Mouse (Mus musculus): ENCODE measurements around the gene Ptrh1. TPM values are rescaled to one million over a fixed set of nuclear protein-coding genes. Genes with fewer than 3 reads are reported as not detected.

Gene Ptrh1
- total and polyA plus RNA-seq, 3 experiments, result 1.4 to 9.2 (median 4.6) TPM

- Histone ChIP-seq H3K9ac (ENCODE audit: insufficient read depth, low read depth) (no peak overlapping the region), H3K4me1 (ENCODE audit: control insufficient read depth in 1 of 2, insufficient read depth in 2 of 2) (no peaks in the 10 kb centered on the region), H3K4me2 (ENCODE audit: insufficient read depth, low read depth, poor library complexity, severe bottlenecking) (no peak overlapping the region), H3K27ac (ENCODE audit: insufficient read depth, low read depth) (no peak overlapping the region), H3K36me3 (replicated peaks in 1 of 2; ENCODE audit: control insufficient read depth in 1 of 2, insufficient read depth in 1 of 2, low read length in 1 of 2) (peaks cover 0 to 70% of the 10 kb centered on the region in 2 experiments), H3K9me3 (replicated peaks; ENCODE audit: low read length) (no peaks in the 10 kb centered on the region), H3K4me3 (replicated peaks in 1 of 3; ENCODE audit: low read depth in 2 of 3, low read length in 2 of 3, poor library complexity in 1 of 3) (no peak overlapping the region), H3K79me2 (replicated peaks; ENCODE audit: control insufficient read depth, extremely low read depth, insufficient read depth, poor library complexity, severe bottlenecking) (no peaks in the 10 kb centered on the region), H3K27me3 (replicated peaks) (no peaks in the 10 kb centered on the region)
- in situ Hi-C loops (cut with MboI; ENCODE audit: low pct_ligation_motif_present, low pct_unique_long_range_greater_than_20kb, low sequenced_read_pairs), result no loop called here
- TF ChIP-seq MAZ (IDR thresholded peaks at IDR 0.05; ENCODE audit: low read depth, low read length) (no peak), ETS1 (conservative IDR thresholded peaks at IDR 0.05; ENCODE audit: low read depth, low read length) (no peak), IRF4 (IDR thresholded peaks at IDR 0.05; ENCODE audit: low read depth, low read length) (no peak), ZC3H11A (IDR thresholded peaks at IDR 0.05; ENCODE audit: low read depth, low read length) (no peak), CHD1 (IDR thresholded peaks at IDR 0.05; ENCODE audit: low read depth, low read length) (no peak), USF2 (conservative IDR thresholded peaks at IDR 0.05; ENCODE audit: low read depth, low read length) (no peak), NELFE (IDR thresholded peaks at IDR 0.05; ENCODE audit: low read depth, low read length) (no peak), BHLHE40 (IDR thresholded peaks at IDR 0.05; ENCODE audit: low read depth, low read length) (no peak), TBP (conservative IDR thresholded peaks at IDR 0.05; ENCODE audit: low read depth, low read length) (no peak), SMC3 (IDR thresholded peaks at IDR 0.05; ENCODE audit: low read depth, low read length) (no peak), USF1 (IDR thresholded peaks at IDR 0.05; ENCODE audit: low read depth, low read length) (no peak), ZKSCAN1 (IDR thresholded peaks at IDR 0.05; ENCODE audit: borderline replicate concordance, low read depth, low read length) (no peak), MXI1 (IDR thresholded peaks at IDR 0.05; ENCODE audit: low read depth, low read length) (no peak)
- no peak for DNase-seq (ENCODE audit: extremely low read depth)
- dilution Hi-C loops (cut with MboI; ENCODE audit: extremely low pct_ligation_motif_present, extremely low pct_unique_long_range_greater_than_20kb, low sequenced_read_pairs), result no loop called here
Observed at GRCm38 (mm10) chr2:32795748-32796418, 20.3 kb downstream of the Ptrh1 start.

- no peak for TF ChIP-seq USF2 (conservative IDR thresholded peaks at IDR 0.05; ENCODE audit: low read depth, low read length)
- no peak for TF ChIP-seq TCF12 (IDR thresholded peaks at IDR 0.05; ENCODE audit: low read depth, low read length)
- no peak for TF ChIP-seq BHLHE40 (IDR thresholded peaks at IDR 0.05; ENCODE audit: low read depth, low read length)
- TF ChIP-seq POLR2A (IDR thresholded peaks at IDR 0.05; ENCODE audit: low read depth, low read length), result no peak
- H3K36me3 ChIP-seq (replicated peaks in 1 of 2; ENCODE audit: control insufficient read depth in 1 of 2, insufficient read depth in 1 of 2, low read length in 1 of 2), result peaks cover 0 to 84% of the 10 kb centered on the region in 2 experiments
- no peaks in the 10 kb centered on the region for H3K4me1 ChIP-seq (ENCODE audit: control insufficient read depth in 1 of 2, insufficient read depth in 2 of 2)
- H3K27ac ChIP-seq (ENCODE audit: insufficient read depth, low read depth), result no peak overlapping the region
- dilution Hi-C loops (cut with MboI; ENCODE audit: extremely low pct_ligation_motif_present, extremely low pct_unique_long_range_greater_than_20kb, low sequenced_read_pairs) (no loop called here), in situ Hi-C loops (cut with MboI; ENCODE audit: low pct_ligation_motif_present, low pct_unique_long_range_greater_than_20kb, low sequenced_read_pairs) (no loop called here)
- no peak overlapping the region for H3K4me2 ChIP-seq (ENCODE audit: insufficient read depth, low read depth, poor library complexity, severe bottlenecking)
- no peaks in the 10 kb centered on the region for H3K9me3 ChIP-seq (replicated peaks; ENCODE audit: low read length)
- DNase-seq (ENCODE audit: extremely low read depth), result no peak
- no peaks in the 10 kb centered on the region for H3K79me2 ChIP-seq (replicated peaks; ENCODE audit: control insufficient read depth, extremely low read depth, insufficient read depth, poor library complexity, severe bottlenecking)
- no peak overlapping the region for H3K4me3 ChIP-seq (replicated peaks in 1 of 3; ENCODE audit: low read depth in 2 of 3, low read length in 2 of 3, poor library complexity in 1 of 3)
- H3K9ac ChIP-seq (ENCODE audit: insufficient read depth, low read depth), result no peak overlapping the region
- H3K27me3 ChIP-seq (replicated peaks), result no peaks in the 10 kb centered on the region
Observed at GRCm38 (mm10) chr2:32798251-32798962, 22.8 kb downstream of the Ptrh1 start.

Data from CH12.LX (cell line).